Mouse (Mus musculus) colon, adult 2 months (tissue): ENCODE data around the gene Cpox. TPM values are rescaled to one million over a fixed set of nuclear protein-coding genes. Genes with fewer than 3 reads are reported as not detected.

Experiments
- polyA plus RNA-seq: library from polyadenylated mRNA; depleted of rRNA; stranded (reverse); fragments of >200 nt; gene quantifications from 2 replicates; pipeline ENCODE4 v1.2.3, GENCODE M21; 2012; rRNA removed

Cpox gene
- 14.6 and 15.9 TPM in 2 replicates for polyA plus RNA-seq

DNA sequence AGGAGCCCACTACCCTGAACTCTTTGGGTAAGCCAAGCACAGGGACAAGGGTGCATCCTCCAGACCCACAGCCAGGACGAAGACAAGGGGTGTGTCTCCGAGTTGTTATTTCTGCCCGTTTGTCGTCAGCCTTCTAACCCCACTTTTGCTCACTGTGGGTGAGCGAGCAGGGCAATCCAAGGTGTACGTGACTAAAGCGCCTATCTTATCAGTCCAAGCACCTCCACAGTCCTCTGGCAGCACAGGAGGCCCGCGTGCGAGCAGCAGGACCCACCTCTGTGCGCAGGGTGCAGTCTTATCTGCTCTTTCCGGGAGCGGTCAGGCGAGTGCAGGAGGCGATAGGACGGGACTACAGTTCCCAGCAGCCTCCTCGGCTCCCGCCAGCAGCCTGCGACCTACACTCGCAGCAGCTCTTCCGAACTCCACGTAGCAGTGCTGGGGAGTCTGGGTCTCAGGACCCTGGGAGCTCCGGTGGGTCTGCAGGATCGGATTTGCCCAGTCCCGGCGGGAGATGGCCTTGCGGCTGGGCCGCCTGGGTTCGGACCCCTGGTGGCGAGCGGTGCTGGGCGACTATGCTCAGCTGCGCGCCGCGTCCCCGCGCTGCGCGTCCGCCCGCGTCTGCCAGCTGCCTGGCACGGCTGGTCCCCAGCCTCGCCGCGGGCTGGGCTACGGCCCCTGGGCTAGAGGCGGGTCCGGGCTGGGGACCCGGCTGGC is at the start of gene Cpox:
Gene Cpox, plus strand, starts transcription at position 376 of the 714 bp plus-strand sequence.

GRCm38 (mm10) chr16:58638689-58639175 is 31.4 kb upstream of the Cpox start, which contains the start of gene E330017A01Rik:
Gene E330017A01Rik (minus strand): TSS chr16:58638739.

DNA sequence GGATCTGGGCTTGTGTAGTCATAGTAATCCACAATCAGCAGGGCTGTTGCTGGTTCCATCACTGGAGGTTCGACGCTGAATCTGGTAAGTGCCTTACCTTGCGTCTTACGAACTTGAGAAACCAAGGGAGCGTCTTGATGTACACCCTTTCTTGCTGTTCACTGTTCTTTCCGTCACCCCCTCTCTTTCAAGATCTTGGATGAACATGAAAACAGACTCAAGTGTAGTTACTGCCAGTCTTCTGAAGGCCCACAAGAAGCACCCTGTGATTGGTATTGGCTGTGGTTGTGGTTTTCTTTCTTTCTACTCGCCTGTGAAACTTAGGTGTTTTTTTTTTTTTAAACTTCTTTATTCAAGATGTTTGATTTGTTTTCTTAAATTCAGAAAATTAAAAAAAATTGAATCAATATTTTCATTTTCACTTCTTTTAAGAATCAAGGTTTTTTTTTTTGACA is 48.6 kb downstream of the Cpox start, which contains the start of gene Gpr15:
Gene Gpr15, minus strand, starts transcription at position 405 of the 455 bp plus-strand sequence.

GRCm38 (mm10) chr16:58727477-58728131 is 57.5 kb downstream of the Cpox start, which contains the start of gene Cldnd1:
Gene Cldnd1 (plus strand): TSS chr16:58727910.

DNA sequence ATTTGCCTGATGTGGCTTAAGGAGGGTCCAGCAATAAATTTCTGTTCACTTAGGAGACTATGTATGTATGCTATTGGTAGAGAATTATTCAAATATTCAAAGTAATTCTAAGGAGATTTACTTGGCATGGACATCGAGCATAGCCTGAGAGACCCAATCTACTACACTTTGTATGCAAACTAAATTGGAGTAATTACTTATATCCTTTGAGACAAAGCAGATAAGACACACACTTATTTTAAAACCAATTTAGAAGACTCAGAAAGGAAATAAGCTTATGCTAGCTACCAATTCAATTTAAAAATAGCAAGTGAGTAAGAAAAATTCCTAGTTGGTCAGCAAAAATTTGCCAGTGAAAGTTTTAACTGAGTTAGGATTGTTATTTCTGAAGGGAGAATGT is 93.0 kb downstream of the Cpox start, which contains the start of gene Olfr172:
Gene Olfr172, minus strand, starts transcription at position 101 of the 400 bp plus-strand sequence.

Other genes with a start within 250 kb of the Cpox start
- gene St3gal6, start 146.0 kb upstream of the Cpox start, polyA plus RNA-seq: 61.8 and 96.0 TPM in 2 replicates
- not detected in 2 replicates for gene Gm813, start 53.3 kb upstream of the Cpox start, polyA plus RNA-seq
- not detected in 2 replicates for gene E330017A01Rik, start 31.6 kb upstream of the Cpox start, polyA plus RNA-seq
- 0.25 and 0.70 TPM in 2 replicates for gene Gpr15, start 48.8 kb downstream of the Cpox start, polyA plus RNA-seq
- 52.8 and 69.2 TPM in 2 replicates for gene Cldnd1, start 57.6 kb downstream of the Cpox start, polyA plus RNA-seq
- not detected in 2 replicates for gene Olfr172, start 92.9 kb downstream of the Cpox start, polyA plus RNA-seq
- not detected in 2 replicates for gene Olfr173, start 130.0 kb downstream of the Cpox start, polyA plus RNA-seq
- not detected in 2 replicates for gene Olfr175-ps1, start 156.5 kb downstream of the Cpox start, polyA plus RNA-seq
- gene Olfr177, start 204.5 kb downstream of the Cpox start, polyA plus RNA-seq: not detected in 2 replicates
- not detected in 2 replicates for gene Olfr178, start 221.8 kb downstream of the Cpox start, polyA plus RNA-seq